Mouse (Mus musculus) Muller cell, postnatal 12 days (primary cell): Measurements from ENCODE around the gene Gtpbp3.

Source experiments
- DNase-seq: peaks from one replicate; pipeline ENCODE4 v3.0.0-alpha.2; 2015; ENCODE audit errors: inconsistent ontology term

Gtpbp3 gene

DNA sequence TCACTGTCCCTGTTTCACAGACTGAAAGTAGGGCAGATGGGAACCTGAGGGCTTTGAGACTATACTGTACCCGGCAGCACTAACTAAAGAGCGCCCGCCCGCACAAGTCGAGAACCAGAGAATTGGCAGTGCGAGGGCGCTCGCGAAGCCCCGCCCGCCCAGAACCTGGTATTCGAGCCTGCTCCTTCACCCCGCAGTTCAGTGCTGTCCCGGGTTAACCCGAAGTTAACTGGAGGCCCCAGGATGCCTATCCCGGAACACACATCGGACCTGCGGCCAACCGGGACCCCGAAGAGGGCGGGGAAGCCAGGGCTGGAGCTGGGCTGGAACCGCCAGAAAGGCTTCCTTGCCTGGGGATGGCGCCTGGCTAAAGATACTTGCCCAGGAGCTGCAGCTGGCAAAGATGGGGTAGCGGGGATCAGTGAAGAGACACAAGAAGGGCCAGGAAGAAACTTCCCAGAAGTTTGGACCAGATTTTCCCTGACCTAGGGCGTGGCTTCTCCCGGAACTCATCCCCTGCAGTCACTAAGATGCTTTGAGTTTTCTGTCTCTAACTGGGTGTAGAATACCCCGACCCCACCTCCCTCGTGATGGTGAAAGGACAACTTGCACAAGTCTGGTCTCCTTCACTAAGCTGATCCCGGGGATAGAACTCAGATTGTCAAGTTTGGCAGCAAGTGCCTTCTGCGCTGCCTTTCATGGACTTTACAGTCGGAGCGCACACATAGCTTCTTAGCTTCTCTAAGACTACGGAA is at the start of gene Gtpbp3:
TSS of gene Gtpbp3 (plus strand) at position 413 of the 755 bp plus-strand sequence.
- peak; percentile 88 for DNase-seq

DNA sequence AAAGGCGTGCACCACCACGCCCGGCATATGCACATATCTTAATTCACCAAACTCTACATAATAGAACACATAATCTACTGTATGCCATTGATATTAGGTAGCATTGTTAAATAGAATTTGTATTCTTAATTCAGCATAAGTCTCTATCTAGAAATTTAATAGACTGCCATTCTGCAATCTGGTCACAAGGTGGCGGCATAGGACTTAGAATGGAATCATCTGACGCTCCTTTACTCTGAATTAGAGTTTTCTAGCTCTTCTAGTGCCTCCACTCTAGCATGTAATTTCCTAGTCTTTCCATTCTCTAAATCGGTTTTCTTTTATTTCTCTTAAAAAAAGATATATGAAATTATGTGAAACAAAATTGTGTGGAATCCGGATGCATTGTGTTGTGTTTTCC is 46.5 kb upstream of the Gtpbp3 start:
- DNase-seq, result peak; percentile 53

DNA sequence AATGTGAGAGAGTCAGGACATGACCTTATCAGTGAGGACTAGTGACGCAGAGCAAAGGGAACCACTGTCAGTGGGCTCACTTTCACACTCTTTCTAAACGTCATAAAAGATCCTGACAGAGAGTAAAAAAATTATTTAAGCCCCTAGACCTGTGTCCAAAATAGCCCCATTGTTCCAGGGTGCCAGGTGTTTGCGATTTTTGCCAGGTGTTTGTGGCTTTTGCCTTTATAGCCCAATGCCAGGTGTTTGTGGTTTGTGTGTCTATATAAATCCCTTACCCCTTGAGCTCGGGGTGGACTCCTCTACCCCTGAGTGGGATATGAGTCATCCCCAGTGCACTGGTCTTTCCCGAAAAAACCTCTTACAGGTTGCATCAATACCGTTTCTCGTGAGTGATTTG is 42.8 kb upstream of the Gtpbp3 start:
- no peak for DNase-seq

DNA sequence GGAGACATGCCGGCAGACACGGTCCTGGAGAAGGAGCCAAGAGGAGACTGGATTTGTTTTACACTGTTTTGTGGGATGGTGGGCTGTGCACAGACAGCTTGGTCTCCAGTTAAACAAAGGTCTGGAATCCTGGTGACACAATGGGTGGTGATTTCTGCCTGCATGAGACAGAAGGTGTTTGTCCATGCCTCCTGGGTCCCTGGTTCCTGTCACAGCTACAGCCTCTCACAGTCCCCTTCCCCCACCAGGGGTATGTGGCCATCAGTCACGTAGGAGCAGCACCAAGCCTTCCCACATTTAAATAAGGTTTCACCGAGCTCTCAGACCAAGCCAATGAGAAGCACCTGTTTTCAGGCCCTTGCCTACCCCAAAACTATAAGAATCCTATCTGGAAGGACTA is 36.6 kb upstream of the Gtpbp3 start:
- no peak for DNase-seq

DNA sequence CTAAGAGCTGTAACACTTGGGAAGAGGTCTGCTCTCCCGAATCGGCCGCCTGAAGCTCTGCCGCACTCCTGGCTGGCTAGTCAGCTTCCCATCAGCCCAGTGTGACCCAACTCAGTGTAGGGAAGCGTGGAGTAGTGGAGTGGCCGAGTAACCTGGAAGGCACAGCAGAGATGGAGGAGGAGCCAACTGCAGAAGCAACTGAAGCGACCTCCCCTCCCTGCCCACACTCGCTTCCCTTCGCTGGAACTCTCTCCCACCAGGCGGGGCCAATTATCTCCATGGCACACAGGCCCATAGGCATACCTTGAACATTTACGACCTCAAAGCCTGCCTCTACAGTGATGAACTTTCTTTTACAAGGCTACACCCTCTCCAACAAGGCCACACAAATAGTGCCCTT is 36.1 kb upstream of the Gtpbp3 start:
- DNase-seq, result no peak

DNA sequence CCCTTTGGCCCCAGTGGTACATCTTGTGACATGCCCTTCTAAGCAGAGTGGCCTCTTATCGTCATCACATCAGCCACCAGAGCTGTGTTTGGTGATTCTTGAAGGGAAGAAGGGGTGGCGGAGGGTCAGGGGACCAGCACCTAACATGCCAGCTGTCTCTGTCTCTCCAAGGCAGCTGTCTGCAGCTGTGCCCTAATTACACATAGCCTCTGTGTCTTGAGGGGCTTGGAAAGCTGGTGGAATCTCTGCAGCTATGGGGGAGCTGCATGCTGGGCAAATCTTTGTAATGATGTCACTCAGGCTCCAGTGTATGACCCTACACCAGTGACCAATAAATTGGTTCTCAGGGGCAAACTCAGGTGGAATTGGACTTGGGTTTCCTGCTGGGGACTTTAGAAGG is 35.2 kb upstream of the Gtpbp3 start:
- no peak for DNase-seq

DNA sequence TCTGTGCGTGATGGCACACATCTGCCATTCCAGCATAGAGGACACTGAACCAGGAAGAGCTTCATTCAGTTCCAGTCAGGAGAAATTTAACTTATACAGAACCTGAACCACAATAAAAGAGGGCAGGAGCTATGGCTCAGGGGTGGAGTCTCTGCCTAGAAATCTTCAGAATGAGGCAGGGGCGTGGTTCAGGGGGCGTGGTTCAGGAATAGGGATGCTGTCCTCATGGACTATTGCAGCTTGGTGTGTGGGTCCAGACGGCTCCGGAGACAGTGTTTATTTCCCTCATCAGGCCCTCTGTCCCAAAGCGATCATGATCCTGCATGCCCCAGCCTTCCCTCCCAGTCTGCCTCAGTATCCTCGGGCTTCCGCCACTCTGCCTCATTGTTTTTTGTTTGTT is 33.2 kb upstream of the Gtpbp3 start:
- no peak for DNase-seq

DNA sequence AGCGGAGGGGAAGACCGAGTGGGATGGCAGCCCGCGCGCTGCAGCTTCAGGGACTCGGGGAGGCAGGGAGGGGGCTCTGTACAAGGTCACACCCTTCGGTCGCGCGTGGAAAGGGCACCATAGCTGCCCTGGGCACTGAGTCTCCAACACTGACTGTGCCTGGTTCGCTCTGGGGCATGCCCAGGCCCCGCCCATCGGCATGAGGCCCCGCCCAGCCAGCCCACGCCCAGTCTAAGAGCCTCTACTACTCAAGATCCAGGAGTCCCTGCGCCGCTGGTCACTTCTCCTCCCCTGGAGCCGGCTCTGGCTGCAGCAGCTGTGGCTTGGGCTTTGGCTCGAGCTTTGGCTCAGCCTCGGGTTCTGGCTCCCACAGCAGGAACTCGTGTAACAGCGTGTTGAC is 31.0 kb upstream of the Gtpbp3 start:
- DNase-seq, result no peak

DNA sequence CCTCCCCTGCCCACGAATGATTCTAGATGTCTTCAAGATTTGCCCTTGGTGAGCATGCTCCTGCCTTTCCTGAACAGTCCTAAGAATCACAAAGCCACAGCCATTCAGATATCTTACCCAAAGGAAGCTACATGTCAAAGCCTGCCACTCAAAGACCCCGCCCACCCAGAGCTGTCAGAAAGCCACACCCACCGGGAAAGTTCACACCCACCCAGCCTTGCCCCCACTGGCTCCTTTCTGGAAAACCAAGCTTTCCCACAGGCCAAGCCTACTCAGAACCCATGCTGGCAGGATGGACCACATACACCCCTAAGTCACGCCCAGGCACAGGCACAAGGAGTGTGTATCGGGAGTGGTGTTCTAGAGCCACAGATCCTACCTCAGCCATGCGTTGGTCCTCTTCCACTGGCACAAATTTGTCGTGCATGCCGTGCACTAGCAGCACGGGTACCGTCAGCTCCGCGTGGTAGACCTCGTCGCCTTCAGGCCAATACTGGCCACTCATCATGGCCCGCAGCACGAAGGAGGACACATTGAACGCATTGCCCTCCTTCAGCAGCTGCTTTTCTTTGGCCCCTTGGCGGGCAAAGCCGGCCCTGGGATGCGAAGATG is 30.1 kb upstream of the Gtpbp3 start:
- DNase-seq, result no peak

DNA sequence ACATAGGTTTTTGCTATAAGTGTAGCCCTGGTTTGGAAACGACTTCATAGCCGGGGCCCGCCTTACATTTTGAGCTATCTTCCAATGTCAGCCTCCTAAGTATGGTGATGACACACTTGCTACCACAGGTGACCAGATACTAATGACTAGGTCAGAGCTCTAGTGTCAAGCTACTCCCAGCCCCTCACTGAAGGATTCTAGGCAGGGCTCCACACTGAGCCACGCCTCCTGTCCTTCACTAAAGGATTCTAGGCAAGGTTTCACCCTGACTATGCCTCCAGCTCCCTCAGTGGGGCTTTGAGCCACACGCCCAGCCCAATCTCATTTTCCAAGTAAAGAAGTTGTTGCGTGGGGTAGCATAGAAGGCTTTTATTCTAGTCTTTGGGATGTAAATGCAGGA is 27.2 kb upstream of the Gtpbp3 start:
- DNase-seq, result no peak

DNA sequence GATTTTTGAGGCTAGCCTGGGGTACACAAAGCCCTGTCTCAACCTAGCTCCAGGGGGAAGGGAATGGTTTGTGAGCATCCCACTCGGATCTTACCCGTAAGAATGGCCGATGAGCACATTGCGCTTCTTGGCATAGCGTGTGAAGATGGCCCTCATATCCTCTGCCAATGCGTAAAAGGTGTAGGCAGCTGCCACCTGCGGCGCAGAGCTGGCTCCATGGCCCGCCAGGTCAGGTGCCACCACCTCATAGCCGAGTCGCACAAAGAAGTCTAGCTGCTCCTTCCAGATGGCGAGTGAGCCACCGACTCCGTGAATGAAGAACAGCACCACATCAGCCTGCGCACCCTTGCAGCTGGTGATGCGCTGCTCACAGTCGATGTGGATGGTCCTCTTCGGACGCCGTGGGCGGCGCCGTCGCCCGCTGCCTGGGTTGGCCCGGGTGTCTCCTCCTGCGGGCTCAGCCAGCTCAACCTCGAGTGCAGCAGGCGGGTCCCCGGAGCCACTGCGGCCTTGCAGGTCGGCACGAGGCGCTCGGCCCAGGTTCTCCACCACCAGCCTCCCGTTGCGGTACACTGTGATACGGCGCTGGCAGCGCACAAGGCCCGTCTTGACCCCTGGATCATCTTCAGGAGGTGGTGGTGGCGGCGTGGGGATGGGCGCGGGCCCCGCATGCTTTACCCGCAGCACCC is 26.6 kb upstream of the Gtpbp3 start:
- no peak for DNase-seq

DNA sequence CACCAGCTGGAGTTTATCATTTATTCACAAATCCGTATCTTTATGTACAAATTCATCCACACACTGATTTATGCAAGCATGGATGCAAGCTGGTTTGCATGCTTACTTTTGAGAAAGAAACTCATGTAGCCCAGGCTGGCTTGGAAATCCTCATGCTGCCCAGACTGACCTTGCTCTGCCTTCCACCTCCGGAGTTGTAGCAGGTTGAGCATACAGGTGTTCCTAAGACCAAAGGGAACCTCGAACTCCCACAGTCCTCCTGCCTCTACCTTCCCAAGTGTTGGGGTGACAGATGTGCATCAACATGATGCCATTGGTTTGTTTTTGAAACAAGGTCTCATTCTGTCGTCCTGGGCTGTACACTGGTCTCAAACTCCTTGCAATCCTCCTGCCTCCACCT is 25.7 kb upstream of the Gtpbp3 start:
- no peak for DNase-seq

DNA sequence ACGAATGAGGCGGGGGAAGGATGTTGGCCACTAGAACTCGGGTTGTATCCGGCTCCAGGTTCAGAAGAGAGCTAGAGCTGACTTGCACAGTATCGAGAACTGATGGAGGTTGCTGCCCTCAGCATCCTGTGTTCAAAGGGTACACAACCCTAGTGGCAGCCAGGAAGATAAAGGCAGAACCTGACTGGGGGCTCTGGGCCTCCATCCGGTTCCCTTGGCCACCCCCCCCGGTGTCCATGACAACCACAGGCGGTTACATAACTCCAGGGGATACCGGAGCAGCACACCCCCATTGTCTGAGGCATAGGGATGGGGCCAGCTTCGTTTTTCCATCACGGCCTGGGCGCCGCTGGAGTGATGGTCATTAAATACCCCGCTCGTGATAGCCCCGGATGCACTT is 25.1 kb upstream of the Gtpbp3 start:
- DNase-seq, result peak; percentile 86

DNA sequence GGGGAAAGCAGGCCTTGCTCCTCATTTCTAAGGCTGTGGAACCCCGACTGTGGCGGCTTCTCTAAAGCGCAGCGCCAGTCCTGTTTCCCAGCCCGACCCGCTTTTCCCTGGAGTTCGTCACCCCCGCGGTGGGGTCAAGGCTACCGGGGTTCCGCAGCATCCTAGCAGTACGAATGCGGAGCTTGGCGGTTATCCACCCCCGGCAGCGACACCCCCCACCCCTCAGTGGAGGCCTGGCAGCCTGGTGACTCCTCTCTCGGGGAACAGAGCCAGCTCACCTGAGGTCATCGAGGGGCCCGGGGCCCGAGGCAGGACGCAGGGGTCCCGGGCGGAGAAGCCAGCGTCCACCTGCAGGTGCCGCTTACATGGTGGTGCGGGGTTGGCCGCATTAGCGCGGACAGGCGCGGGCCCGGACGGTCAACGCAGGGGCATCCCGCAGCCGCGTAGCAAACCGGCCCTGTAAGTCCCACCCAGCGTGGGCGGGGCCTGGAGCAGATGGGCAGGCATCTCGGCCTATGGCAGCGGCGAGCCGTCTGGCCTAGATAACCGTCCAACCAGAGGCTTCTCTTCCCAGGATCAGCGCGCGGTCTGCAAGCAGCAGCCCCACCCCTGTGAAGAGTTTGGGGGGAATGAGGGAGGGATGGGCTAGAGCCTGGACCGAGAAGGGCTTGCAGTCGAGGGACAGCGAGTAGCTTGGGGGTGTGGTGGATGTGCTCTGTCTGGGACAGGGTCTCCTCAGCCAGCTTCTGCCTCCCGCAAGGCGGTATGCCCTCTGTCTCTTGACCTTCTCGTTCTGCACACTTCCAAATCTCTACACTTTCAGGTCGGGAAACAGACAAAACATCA is 24.5 kb upstream of the Gtpbp3 start, which contains the start of gene Abhd8:
TSS of gene Abhd8 (minus strand) at position 468 of the 846 bp plus-strand sequence.
- DNase-seq, result peak; percentile 99

DNA sequence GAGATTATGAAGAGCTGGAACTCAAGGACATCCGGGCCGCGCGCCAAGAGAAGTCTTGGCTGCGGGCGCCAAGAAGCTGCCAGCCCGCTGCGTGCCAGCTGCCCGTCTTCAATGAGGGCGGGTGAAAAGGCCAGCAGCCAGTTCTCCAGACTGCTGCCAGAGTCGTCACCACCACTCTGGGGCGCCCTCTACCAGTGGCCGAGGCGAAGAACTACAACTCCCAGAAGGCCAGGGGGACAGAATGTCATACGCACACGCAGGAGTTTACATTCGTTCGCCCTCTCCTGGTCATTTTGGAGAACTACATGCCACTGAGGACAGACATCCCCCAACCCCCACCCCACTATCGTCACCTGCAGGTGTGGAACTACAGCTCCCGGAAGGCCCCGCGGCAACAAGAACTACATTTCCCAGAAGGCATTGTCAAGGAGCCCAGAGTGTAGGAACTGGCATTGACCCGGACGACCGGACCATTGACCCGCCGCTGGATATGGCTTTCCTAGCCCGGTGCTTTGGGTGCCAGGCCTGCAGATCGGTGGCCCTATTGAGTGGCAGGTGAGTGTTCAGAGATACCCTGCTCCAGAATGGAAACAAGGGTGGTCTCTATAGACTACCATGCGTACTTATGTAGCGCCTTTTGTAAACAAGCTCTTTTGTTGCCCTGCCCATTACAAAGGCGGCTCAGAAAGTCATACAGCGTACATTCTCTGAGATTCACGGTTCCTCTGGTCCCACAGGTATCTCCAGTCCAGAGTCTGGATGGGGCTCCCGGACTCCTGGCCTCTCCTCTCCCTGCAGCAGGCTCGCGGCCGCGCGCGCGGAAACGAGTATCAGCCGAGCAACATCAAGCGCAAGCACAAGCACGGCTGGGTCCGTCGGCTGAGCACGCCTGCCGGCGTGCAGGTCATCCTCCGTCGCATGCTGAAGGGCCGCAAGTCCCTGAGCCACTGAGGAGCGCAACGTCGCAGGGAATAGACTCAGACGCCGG is 23.1 kb upstream of the Gtpbp3 start, which contains the start of gene Mrpl34:
TSS of gene Mrpl34 (plus strand) at position 447 of the 988 bp plus-strand sequence.
- DNase-seq, result peak; percentile 100

DNA sequence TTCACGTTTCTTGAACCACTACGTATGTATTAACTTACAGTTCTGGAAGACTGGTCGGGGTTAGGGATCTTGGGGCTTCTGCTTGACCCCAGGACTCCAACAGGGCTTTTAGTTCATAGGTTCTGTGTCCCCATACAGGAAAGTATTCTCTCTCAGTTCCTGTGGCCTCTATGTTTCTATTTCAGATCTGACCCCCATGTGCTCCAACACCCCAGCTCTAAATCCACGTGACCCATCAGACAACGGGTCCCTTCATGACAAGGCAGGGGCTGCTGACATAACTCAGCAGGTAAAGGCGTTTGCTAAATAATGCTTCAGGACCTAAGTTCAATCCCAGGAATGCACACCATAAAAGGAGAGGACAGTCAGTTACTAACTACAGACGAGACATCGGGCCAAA is 22.2 kb upstream of the Gtpbp3 start:
- DNase-seq, result no peak

DNA sequence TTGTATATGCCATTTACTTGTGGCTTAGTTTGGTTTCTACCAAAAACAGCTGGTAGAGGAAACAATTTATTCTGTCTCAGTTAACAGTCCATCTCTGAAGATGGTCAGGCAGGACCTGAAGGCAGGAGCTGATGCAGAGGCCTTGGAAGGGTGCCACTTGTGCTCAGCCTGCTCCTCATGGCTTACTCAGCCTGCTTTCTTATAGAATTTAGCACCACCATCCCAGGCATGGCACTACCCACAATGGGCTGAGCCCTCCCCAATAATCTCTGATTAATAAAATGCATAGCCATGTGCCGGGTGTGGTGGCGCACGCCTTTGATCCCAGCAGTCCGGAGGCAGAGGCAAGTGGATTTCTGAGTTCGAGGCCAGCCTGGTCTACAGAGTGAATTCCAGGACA is 21.7 kb upstream of the Gtpbp3 start:
- DNase-seq, result no peak

DNA sequence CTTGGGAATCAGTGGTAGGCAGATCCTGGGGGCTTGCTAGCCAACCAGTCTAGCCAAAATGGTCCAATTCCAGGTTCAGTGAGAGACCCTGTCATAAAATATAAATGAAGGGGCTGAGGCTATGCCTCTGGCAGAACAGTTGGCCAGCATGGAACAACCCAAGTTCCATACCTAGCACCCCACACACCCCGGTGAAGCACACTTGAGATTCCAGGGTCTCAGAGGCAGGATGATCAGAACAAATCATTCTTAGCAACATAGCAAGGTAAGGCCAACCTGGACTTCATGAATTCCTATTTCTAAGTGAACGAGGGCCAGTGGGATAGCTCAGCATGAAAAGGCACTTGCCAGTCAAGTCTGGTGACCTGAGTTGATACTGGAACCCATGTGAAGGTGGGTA is 20.7 kb upstream of the Gtpbp3 start:
- no peak for DNase-seq

DNA sequence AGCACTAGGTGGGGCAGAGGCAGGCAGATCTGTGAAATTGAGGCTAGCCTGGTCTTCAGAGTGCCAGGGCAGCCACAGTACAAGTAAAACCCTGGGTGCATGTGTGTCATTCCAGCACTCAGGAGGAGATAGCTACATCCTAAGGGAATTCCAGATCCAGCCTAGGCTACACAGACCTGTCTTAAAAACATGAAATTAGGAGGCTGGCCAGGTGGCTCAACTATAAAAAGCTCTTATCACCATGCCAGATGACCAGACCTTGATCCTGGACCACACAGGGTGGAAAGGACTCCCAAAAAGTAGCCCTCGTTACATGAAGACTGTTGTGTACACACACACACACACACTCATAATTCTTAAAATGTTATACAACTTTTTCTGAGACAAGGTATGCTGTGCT is 19.9 kb upstream of the Gtpbp3 start:
- no peak for DNase-seq

DNA sequence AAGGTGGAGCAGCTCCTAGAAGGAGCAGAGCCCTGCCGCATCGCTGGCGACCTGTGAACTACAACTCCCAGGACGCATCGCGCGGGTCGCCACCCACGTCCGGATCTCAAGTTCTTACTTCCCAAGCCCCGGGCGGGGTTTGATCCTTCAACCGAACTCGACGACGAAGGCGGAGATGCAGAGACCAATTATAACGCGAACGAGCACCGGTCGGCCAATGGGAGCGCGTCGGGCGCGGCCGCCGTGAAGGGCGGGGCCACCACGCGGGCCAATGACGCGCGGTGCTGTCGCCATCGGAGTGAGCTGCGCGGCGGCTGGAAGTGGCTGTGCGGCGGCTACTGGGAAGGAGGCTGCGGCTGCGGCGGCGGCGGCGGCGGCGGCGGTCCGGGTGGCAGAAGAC is 19.0 kb upstream of the Gtpbp3 start, which contains the start of gene Dda1:
TSS of gene Dda1 (plus strand) at position 284 of the 400 bp plus-strand sequence.
- DNase-seq, result peak; percentile 99

DNA sequence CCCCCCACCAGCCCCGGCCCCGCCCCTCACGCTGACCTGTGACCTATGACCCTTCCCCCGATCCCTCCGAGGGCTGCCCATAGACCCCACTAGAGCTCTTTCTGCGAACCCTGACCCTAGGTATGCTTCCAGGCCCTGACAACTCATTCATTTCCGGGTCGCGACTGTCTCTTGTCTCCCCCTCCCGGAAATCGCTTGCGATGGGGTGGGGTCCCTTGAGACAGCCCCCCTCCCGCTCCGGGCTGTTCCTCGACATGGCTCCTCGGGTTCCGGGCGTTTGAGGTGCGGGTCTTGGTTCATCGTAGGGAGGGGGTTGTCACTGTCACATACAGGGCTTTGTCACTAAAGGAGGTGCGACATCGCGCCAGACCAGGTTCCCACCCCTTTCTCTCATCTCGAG is 18.5 kb upstream of the Gtpbp3 start:
- peak; percentile 41 for DNase-seq
